Mouse (Mus musculus): ENCODE measurements at regions not wholly inside any gene's neighbourhood (a gene's known extent, or its start where the extent isn't known, plus 50 kb on each side); places are given as distances from the start of the nearest gene placed in this dataset.
"Not testable (repeated sequence)": the region's sequence is repeated elsewhere in the genome, so short reads cannot be mapped to it uniquely, and the experiment has no call there.

GRCm38 (mm10) chr9:116425400-116425799 lies 250.2 kb upstream of the Tgfbr2 start:
- DNase-seq, result not testable (repeated sequence)

GRCm38 (mm10) chr9:116415021-116415420 lies 239.9 kb upstream of the Tgfbr2 start:
- DNase-seq, result no peak

GRCm38 (mm10) chr9:116411067-116411466 lies 235.9 kb upstream of the Tgfbr2 start:
- DNase-seq, result no peak

DNA sequence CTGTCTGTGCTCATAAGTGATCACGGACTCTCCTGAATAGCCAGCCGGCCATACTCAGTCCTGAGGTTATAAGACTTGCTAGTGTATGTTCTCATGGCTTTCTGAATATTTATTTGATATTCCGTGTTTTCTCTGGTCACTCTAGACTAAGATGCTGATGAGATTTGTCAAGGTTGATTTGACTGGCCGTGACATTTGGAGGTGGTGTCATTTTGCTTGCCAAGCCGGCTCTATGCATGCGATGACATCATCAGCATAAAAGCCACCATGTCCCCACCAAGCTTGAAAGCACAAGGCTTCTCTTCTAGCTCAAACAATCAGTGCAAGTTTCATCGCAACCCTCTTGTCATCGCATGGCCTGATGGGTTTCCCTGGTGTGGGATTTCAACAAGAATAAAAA lies 235.3 kb upstream of the Tgfbr2 start:
- no peak for DNase-seq

DNA sequence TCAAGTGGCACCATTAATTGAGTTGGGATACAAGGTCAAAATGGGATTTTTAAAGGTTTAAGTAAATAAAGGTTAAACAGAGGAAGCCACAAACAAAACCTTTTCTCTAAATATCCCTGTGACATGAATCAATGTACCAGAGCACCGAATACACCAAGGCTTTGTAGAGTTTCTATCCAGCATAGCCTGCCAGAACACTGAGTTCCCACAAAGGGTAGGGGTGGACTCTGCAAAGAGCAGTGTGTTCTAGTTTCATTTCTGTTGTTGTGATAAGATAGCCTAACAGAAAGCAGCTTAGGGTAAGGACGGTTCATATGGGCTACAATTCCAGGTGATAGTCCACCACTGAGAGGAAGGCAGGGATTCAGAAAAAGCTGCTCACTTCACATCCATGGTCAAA lies 233.0 kb upstream of the Tgfbr2 start:
- no peak for DNase-seq

DNA sequence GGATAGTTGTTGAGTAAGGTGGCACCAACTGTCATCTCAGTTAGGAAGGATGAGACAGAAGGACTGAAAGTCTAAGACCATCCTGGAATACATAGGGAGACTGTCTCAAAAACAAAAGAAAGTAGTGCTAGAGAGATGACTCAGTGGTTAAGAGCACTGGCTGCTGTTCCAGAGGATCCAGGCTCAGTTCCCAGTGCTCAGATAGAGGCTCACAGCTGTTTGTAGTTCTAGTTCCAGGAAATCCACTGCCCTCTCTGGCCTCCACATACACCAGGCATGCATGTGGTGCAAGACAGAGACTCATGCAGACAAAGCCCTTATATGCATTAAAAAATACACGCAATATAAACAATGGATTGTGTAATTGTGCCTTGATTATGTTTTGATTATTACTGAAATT lies 229.9 kb upstream of the Tgfbr2 start:
- no peak for DNase-seq

DNA sequence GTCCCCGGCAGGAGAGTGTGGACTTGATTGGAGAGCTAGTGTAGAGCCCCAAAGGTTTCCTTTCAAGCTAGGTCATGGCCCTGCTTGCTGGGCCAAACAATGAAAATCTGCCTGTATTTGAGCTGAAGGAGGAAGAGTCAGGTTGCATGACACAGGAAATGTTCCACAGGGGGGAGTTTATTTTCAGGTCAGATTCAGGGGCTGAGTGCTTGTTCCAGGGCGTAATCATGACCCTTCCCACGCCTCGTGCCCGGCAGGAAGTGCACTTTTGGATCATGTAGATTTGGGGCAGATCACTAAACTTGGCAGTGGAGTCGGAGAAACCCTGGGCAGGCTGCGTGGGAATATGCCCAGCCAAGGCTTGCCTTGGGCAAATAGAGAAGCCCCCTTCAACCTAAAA lies 226.7 kb upstream of the Tgfbr2 start:
- no peak for DNase-seq

DNA sequence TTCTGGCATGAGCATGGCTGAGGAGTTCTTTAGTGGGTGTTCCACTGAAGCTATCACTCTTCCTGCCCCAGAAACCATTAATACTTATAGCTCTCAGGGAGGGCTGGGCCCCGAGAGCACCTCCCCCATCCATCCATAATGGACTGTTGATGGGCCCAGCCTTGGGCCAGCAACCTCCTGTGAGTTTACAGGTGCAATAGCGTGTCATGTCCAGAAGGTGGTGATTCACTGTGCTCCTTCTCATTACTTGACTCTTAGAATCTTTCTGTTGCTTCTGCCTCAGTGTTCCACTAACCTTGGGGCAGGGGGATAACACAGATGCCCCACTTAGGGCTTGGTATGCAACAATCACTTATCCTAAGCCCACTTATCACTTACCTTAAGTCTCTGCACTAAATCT lies 225.1 kb upstream of the Tgfbr2 start:
- DNase-seq, result no peak

DNA sequence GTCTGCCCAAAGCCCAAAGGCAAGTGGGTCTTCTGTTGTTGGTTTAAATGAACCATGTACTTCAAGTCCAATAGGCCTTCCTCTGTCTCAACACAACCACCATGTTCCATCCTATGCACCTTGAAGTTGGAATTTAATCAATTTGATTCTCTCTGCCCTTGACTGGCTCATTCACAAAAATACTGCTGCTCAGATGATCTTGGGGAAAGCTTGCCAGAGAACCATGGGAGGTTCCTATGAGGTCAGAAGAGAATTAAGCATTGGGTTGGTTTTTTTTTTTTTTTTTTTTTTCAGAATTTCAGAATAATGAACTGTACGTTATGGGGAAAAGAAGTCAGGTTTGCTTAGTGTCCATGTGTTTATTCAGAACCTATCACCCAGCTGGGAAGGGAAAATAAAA lies 224.1 kb upstream of the Tgfbr2 start:
- DNase-seq, result no peak

DNA sequence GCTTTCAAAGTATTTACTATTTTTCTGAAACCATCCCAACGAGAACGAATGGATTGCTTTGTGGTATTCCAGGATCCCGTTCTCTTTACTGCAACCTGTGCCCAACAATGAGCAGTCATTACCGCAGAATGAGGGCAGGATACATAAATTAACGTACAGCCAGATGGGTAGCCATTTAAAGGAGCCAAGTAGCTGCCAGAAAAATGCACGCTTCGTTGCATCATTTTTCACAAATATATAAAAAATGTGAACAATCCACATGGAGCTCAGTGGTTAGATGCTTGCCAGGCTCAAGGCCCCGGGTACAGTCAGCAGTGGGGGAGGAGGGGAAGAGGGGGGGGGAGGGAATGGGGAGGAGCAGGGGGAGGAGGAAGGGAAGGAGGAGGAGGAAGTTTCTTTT lies 217.1 kb upstream of the Tgfbr2 start:
- DNase-seq, result no peak

- DNase-seq, result no peak
Measured at GRCm38 (mm10) chr9:116389781-116390180, 214.6 kb upstream of the Tgfbr2 start.

GRCm38 (mm10) chr9:116388863-116389262 lies 213.7 kb upstream of the Tgfbr2 start:
- no peak for DNase-seq

GRCm38 (mm10) chr9:116388025-116388424 lies 212.9 kb upstream of the Tgfbr2 start:
- DNase-seq, result no peak

DNA sequence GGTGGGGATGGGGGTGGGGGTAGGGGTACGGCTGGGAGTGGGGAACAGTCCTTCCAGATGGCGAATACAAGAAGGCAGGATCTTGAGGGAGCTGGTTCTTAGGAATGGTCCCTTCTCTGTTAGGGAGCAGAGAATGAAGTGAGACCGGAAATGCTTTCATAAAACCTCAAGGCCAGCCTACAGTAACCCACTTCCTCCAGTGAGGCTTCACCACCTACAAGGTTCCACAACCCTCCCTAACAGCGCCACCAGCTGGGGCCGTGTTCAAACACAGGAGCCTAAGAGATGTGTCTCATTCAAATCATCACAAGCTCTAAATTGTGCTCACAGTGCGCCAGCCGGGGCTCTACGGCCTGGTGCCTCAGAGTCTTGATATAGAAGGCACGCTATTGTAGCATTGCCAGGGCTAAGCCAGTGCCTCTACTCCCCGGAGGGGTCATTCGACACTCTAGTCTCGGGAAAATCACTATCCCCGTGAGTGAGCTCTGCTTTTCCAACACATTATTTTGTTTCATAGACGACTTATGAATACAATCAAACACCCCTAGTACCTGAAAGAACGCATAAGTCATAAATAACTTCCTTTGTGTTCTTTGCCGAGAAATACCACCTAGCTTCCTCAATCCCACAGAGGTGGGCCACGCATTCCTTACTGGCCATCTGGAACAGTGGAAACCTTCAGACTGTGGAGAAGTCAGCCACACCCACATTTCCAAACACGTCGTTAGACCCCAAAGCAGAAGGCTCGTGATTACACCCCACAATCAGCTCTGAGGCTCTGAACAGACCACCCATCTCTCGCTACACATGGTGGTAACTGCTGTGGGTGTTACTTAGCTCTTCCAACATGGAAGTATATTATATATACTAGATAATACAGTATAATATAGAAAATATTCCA lies 209.3 kb upstream of the Tgfbr2 start:
- peak; percentile 89 to 93 for DNase-seq

DNA sequence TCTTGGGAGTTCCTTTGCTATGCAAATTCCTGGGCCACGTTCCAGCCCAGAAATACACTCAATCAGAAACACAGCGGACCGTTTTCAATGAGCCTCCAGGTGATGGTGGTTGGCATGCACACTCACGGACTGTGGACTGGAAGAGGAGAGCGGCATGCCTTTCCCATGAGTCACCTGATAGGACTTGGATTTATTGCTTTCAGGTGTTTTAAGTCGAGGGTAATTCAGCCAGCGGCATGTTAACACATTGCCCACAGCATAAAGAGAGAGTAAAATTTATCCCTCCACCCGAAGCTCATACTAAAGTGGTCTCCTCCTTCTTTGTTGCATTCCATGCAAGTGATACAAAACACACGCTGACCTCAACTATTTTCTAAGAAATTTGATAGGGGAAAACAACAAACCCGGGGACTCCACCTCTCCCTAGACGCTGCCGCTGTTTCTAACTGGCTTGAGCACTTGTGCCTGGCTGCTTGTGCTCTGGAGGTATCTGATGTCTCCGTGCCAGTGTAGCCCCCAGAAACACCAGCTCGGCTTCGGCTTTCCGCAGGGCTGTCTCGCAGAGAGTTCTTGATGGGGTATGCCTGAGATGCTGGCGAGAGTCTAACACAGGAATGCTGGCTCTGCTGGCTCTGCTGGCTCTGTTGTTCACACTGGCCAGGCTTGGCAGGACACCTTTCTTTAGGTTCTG lies 208.4 kb upstream of the Tgfbr2 start:
- DNase-seq, result peak; percentile 39 to 48

DNA sequence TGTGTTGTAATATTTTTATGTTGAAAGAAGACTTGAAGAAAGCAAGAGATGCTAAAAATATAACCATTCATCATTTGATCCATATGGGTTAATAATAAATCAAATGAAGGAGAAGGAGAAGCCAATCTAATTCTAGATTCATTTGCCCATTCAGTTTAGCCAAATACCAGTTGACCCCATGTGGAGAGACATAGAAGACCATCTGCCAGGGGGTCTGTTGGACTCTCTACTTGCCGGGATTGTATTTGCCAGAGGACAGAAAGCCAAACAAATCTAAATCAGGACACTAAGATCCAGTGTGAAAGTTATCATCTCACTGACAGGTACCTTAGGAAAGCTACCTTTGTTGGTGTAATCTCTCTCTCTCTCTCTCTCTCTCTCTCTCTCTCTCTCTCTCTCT lies 202.5 kb upstream of the Tgfbr2 start:
- DNase-seq, result no peak

GRCm38 (mm10) chr9:116375658-116376357 lies 200.6 kb upstream of the Tgfbr2 start:
- DNase-seq, result no peak

DNA sequence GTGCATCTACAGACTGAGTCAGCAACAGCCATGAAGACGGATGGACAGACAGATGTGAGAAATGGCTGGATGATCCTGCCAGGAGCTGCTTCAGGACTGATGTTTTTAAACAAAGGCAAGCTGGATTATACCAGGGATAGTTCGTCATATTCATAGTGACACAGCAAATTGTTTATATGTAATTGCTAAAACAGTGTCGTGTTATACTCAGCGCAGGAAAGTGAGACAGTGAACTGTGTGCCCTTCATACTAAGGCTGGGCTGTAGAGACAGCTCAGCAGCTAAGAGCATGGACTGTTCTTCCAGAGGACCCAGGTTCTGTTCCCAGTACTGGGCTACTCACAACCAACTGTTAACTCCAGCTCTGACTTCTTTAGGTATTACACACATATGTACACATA lies 199.2 kb upstream of the Tgfbr2 start:
- no peak for DNase-seq

GRCm38 (mm10) chr9:116373396-116373795 lies 198.2 kb upstream of the Tgfbr2 start:
- no peak for DNase-seq

GRCm38 (mm10) chr9:116369059-116369718 lies 194.0 kb upstream of the Tgfbr2 start:
- no peak for DNase-seq

GRCm38 (mm10) chr9:116366713-116367112 lies 191.6 kb upstream of the Tgfbr2 start:
- peak in 1 of 2 experiments; percentile 39 for DNase-seq

DNA sequence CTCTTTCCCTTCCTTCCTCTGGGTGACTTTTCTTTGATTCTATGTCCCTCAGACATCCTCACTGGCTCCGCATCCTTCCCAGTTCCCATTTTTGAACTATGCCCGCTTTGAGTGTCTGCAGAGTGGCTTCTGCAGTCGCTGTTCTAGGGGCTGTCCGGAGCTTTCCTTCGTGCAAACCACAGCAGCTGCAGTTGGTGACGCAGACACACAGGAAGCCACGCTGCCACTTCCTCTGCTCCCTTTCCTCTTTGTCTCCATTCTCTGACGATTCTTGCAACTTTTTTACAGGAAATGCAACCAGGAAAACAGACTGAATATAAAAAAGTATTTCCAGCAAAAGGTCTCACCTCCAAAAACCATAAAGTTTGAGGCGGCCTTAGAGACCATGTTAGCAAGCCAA lies 191.0 kb upstream of the Tgfbr2 start:
- peak; percentile 79 to 88 for DNase-seq

DNA sequence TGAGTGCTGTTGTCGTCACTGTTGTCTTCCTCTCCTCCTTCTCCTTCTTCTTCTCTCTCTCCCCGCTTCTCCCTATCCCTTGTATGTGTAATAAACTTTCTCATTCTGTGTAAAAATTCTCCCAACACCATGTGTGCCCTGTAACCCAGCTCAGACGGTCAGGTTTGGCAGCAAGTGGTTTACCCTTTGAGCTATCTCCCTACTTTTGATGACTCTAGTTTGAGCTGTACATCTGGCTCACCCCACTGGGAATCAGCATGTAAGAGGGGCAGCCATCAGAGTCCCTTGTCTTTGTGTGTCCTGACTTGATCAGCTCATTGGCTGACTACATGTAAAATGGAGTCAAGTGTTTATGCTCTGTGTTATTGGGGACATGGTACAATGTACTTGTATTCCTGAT lies 190.5 kb upstream of the Tgfbr2 start:
- peak in 1 of 2 experiments; percentile 22 for DNase-seq

Data from thymus, adult 18-20 months (tissue).